Mouse (Mus musculus): ENCODE measurements at regions not wholly inside any gene's neighbourhood (a gene's known extent, or its start where the extent isn't known, plus 50 kb on each side); places are given as distances from the start of the nearest gene placed in this dataset.

DNA sequence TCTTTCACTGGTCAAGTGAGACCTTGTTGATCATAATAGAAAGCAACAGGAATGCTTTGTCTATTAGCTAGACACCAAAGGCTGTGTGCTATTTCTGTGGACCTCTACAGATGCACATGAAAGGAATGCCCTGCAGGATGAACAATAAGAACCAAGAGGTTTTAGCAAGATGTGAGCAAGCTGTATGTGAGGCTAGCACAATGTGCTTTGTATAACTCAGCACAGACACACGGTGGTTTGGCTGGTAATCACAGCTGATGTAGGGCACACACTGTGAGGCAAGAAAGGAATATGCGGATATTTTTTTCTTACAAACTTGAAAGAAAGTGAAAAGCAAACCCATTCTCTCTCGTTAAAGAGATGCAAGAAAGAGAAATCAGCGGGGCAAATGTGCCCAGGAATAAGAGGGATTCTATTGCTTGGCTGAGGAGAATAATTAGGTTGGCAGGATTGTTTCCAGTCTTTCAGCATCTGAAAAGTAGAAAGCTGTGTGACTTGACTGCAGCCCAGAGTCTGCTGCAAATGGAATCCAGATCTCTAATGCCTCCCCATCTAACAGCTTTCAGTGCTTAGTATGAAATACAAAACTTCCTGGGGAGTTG, 2476.1 kb upstream of the Gm6569 start:
- no peak for DNase-seq (ENCODE audit: low read depth, low spot score)

DNA sequence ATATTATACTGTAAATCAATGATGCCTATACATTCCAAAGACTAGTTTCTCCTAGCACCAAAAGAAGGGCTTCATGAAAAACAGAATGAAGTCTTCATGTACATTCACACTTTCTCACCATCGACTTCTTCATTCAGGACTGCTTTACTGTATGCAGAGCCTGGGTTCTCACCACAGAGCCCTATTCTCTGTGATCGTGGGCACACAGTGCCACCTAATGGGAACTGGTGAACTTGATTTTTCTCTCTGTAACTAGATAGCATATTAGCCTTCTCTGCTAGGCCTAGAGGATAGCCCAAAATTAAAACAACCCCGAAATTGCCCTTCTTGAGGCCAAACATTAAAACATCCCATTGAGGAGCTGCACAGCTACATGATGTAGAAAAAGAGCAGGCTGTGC, 2458.6 kb upstream of the Gm6569 start:
- no peak for DNase-seq (ENCODE audit: low read depth, low spot score)
